ENCODE assay signal across 20 mouse cellular contexts in the genomic region with DNA sequence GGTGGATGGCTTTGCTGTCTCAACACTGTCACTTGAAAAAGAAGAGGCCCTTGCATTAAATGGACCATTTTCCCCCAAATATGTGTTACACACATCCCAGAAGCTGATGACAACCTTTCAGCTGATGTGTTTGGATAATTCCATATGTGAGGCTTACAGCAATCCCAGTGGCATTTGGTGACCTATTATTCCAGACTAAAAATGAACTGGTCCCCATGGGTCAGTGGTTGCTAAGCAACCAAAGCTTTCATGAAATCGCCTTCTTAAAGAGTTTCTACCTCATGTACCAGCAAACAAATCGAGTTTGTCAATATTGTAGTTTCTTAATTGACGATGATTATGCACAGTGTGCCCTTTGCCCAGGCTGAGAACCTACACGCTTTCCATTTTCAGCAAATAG. TPM values are rescaled to one million over a fixed set of nuclear protein-coding genes. Genes with fewer than 3 reads are reported as not detected.
"Had no signal": no experiment of that assay in that cellular context is flagged by ENCODE, and none has a peak within 500 bp of the region (broad histone marks: within the 10 kb centered on the region; RNA-seq: fewer than 3 reads in every experiment).

No protein-coding gene starts in this region.

- H3K9me3 ChIP-seq: limb, embryonic 12.5 days; liver, embryonic 13.5 days; lung, embryonic 15.5 days; neural tube, embryonic 15.5 days had no signal

- H3K9ac ChIP-seq: limb, embryonic 12.5 days; liver, embryonic 13.5 days; liver, postnatal 0 days; lung, embryonic 15.5 days; neural tube, embryonic 15.5 days had no signal

- H3K4me1 ChIP-seq: liver, embryonic 13.5 days; lung, embryonic 15.5 days; megakaryocyte, embryonic 14.5 days; neural tube, embryonic 15.5 days had no signal

- H3K4me3 ChIP-seq: limb, embryonic 12.5 days; liver, embryonic 13.5 days; lung, embryonic 15.5 days; megakaryocyte, embryonic 14.5 days; neural tube, embryonic 15.5 days had no signal

- H3K27ac ChIP-seq: limb, embryonic 12.5 days; liver, embryonic 13.5 days; lung, embryonic 15.5 days; macrophage; neural tube, embryonic 15.5 days had no signal

- H3K4me2 ChIP-seq: limb, embryonic 12.5 days; liver, embryonic 13.5 days; lung, embryonic 15.5 days; neural tube, embryonic 15.5 days had no signal

- H3K36me3 ChIP-seq: limb, embryonic 12.5 days; liver, embryonic 13.5 days; lung, embryonic 15.5 days; neural tube, embryonic 15.5 days had no signal

- DNase-seq: kidney, adult 8-10 months; kidney, postnatal 25 days; liver; liver, embryonic 13.5 days; liver, postnatal 0 days; lung, postnatal 14 days; right cerebral cortex, postnatal 14 days; thymus, postnatal 4 days had no signal

- H3K27me3 ChIP-seq: limb, embryonic 12.5 days; liver, embryonic 13.5 days; megakaryocyte, embryonic 14.5 days; neural tube, embryonic 15.5 days had no signal

- ATAC-seq: liver, postnatal 0 days had no signal

RNA-seq across cellular contexts. Expression of a gene that starts 0.6 kb away (rescaled TPM):
- total RNA-seq: layer of hippocampus, adult 18-20 months; layer of hippocampus, postnatal 10 days; left cerebral cortex, postnatal 36 days had no signal
- polyA plus RNA-seq: intestine, postnatal 0 days; kidney, embryonic 16.5 days; limb, embryonic 12.5 days; liver, embryonic 13.5 days; liver, postnatal 0 days; lung, embryonic 15.5 days; macrophage; neural tube, embryonic 15.5 days; stomach, embryonic 16.5 days; thymus, postnatal 0 days had no signal

RNA-seq across cellular contexts. Expression of a gene that starts 14.8 kb away (rescaled TPM):
- total RNA-seq: layer of hippocampus, adult 18-20 months; layer of hippocampus, postnatal 10 days; left cerebral cortex, postnatal 36 days had no signal
- polyA plus RNA-seq: intestine, postnatal 0 days; kidney, embryonic 16.5 days; limb, embryonic 12.5 days; liver, embryonic 13.5 days; liver, postnatal 0 days; lung, embryonic 15.5 days; macrophage; neural tube, embryonic 15.5 days; stomach, embryonic 16.5 days; thymus, postnatal 0 days had no signal

RNA-seq across cellular contexts. Expression of a gene that starts 34.9 kb away (rescaled TPM):
- total RNA-seq: layer of hippocampus, adult 18-20 months; layer of hippocampus, postnatal 10 days; left cerebral cortex, postnatal 36 days had no signal
- polyA plus RNA-seq: kidney, embryonic 16.5 days; limb, embryonic 12.5 days; liver, embryonic 13.5 days; liver, postnatal 0 days; lung, embryonic 15.5 days; macrophage; stomach, embryonic 16.5 days; thymus, postnatal 0 days had no signal

RNA-seq across cellular contexts. Expression of a gene that starts 49.7 kb away (rescaled TPM):
- total RNA-seq: layer of hippocampus, adult 18-20 months; layer of hippocampus, postnatal 10 days; left cerebral cortex, postnatal 36 days had no signal
- polyA plus RNA-seq: liver, embryonic 13.5 days; macrophage; neural tube, embryonic 15.5 days had no signal

RNA-seq across cellular contexts. Expression of a gene that starts 58.8 kb away (rescaled TPM):
- total RNA-seq: layer of hippocampus, adult 18-20 months; layer of hippocampus, postnatal 10 days; left cerebral cortex, postnatal 36 days had no signal
- polyA plus RNA-seq: intestine, postnatal 0 days; kidney, embryonic 16.5 days; limb, embryonic 12.5 days; liver, embryonic 13.5 days; liver, postnatal 0 days; lung, embryonic 15.5 days; macrophage; neural tube, embryonic 15.5 days; stomach, embryonic 16.5 days; thymus, postnatal 0 days had no signal
